Mouse (Mus musculus) hindbrain, embryonic 13.5 days (tissue): ENCODE data around the gene Gm8871. TPM values are rescaled to one million over a fixed set of nuclear protein-coding genes. Genes with fewer than 3 reads are reported as not detected.
"Not testable (repeated sequence)": the region's sequence is repeated elsewhere in the genome, so short reads cannot be mapped to it uniquely, and the experiment has no call there.

Experiments
- ATAC-seq: fragments of 200-750 bp; cut with Nextera tagmentation; 2 replicates; pipeline ENCODE4 v1.8.0; 2017; ENCODE audit warnings: moderate TSS enrichment; ENCODE audit not compliant: low FRiP score
- H3K27ac ChIP-seq: fragments of 300-500 bp; sonication (generic); 2 replicates; pipeline ENCODE4 v1.5.1; 2015; ENCODE audit warnings: inconsistent platforms, mild to moderate bottlenecking, moderate library complexity
- H3K27me3 ChIP-seq: fragments of 300-500 bp; sonication (generic); 2 replicates; pipeline ENCODE4 v1.6.1; 2015; ENCODE audit warnings: mild to moderate bottlenecking, inconsistent platforms
- H3K36me3 ChIP-seq: fragments of 300-500 bp; sonication (generic); 2 replicates; pipeline ENCODE4 v1.6.1; 2015; ENCODE audit warnings: mild to moderate bottlenecking, inconsistent platforms
- H3K4me1 ChIP-seq: fragments of 300-500 bp; sonication (generic); replicated peaks from 2 replicates; pipeline ENCODE4 v1.6.1; 2015; ENCODE audit warnings: inconsistent platforms
- H3K4me2 ChIP-seq: fragments of 300-500 bp; sonication (generic); 2 replicates; pipeline ENCODE4 v1.6.1; 2015; ENCODE audit warnings: inconsistent platforms, mild to moderate bottlenecking, moderate library complexity
- H3K4me3 ChIP-seq: fragments of 300-500 bp; sonication (generic); 2 replicates; pipeline ENCODE4 v1.5.1; 2015; ENCODE audit warnings: mild to moderate bottlenecking, inconsistent platforms
- H3K9ac ChIP-seq: fragments of 300-500 bp; sonication (generic); 2 replicates; pipeline ENCODE4 v1.6.1; 2015; ENCODE audit warnings: mild to moderate bottlenecking, inconsistent platforms
- H3K9me3 ChIP-seq: fragments of 300-500 bp; sonication (generic); 2 replicates; pipeline ENCODE4 v1.6.1; 2016; ENCODE audit warnings: inconsistent platforms
- whole genome bisulfite sequencing: fragments of 180-500 bp; shearing (Covaris S2); methylation state at CpG from one replicate; pipeline ENCODE4 v1.1.7; 2015; 5-methylcytosine and 5-hydroxymethylcytosine counted together
- polyA plus RNA-seq: library from polyadenylated mRNA; unstranded; fragments of >200 nt; fragmentation: Nextera tagmentation; extraction: Ambion mirVana; gene quantifications from 2 replicates; pipeline ENCODE4 v1.2.1, GENCODE M21; 2015

Gene Gm8871
- polyA plus RNA-seq: not detected in 2 replicates

DNA sequence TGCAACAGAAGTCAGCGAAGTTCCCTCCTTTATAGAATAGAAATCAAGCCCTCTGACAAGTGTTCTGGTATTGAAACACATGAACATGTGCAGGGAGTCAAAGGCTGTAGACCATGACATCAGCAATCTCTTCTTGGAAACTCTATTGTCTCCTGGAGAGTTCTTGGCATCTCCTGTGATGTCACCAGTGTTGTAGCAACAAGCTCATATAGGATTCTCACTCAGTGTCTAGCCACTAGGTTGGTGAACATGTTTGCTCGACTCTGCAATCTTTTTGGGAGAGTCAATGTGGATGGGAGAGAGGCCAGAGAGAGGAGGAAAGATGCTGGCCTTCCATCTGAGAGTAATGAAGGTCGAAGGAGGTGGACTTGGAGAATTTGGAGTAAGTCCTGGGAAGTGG is at the start of gene Gm8871, which contains the start of gene Gm8857:
Gm8871 (plus strand) TSS at position 301 of the 400 bp plus-strand sequence.
Gm8857 (plus strand) TSS at position 303 of the 400 bp plus-strand sequence.
- H3K27me3 ChIP-seq, ATAC-seq, H3K36me3 ChIP-seq, H3K27ac ChIP-seq, H3K9ac ChIP-seq, H3K4me2 ChIP-seq, H3K4me3 ChIP-seq, H3K9me3 ChIP-seq, H3K4me1 ChIP-seq: not testable (repeated sequence)
- 67% methylated on average over 2 of the region's 3 CpGs for WGBS

DNA sequence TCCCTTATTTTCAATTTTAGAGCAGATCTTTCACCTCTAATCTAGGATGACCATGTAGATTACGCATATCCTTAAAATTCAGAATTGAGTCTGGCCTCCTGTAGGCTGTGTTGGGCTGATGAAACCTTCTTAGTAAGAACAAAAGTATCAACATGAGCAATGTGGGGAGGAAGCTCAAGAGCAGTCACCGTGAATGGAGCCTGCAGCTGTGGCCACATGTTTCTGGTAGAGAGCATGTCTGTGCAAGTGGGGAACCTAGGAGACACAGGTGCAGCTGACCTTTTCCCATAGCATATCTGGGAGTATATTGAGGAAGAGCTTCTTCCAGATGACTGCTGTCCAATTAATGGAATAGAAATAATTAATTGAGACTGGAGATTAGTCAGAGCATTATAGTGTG is 5.9 kb downstream of the Gm8871 start:
- H3K36me3 ChIP-seq, H3K4me3 ChIP-seq, H3K9me3 ChIP-seq, H3K27ac ChIP-seq, ATAC-seq, H3K4me2 ChIP-seq, H3K9ac ChIP-seq, H3K27me3 ChIP-seq, H3K4me1 ChIP-seq: not testable (repeated sequence)
- WGBS: 80% methylated on average over 2 of the region's 2 CpGs

- WGBS: 91% methylated on average over 7 of the region's 8 CpGs
- not testable (repeated sequence) for H3K27me3 ChIP-seq, H3K4me1 ChIP-seq, ATAC-seq, H3K9me3 ChIP-seq, H3K4me3 ChIP-seq, H3K4me2 ChIP-seq, H3K9ac ChIP-seq, H3K27ac ChIP-seq, H3K36me3 ChIP-seq
Observed at GRCm38 (mm10) chr5:10958057-10958456, 10.5 kb downstream of the Gm8871 start.

Other genes with a start within 250 kb of the Gm8871 start
- gene Gm8857, start within 50 bp of the Gm8871 start, polyA plus RNA-seq: not detected in 2 replicates
- gene Gm8879, start 179.8 kb downstream of the Gm8871 start, polyA plus RNA-seq: 0.18 TPM in 1 of 2 replicates, not detected in the other
- not detected in 2 replicates for gene Gm5861, start 235.3 kb downstream of the Gm8871 start, polyA plus RNA-seq